Mouse (Mus musculus): ENCODE results near the gene Tet3.

DNA sequence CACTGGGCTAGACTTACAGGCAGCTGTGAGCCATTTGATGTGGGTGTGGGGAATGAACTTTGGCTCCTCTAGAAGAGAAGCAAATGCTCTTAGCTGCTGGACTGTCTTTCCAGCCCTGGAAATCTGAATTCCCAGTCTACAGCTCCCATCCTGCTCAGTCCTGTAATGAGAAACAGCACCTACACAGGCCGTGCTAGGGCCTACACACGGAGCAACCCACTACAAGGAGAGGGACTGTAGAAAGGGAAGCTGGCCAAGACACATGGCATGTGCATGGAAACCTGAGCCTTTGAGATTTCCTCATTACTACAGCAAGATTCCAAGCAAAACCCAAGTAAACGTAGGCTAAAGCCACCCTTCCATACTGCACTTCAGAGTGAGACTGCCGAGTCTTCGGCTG, 29.3 kb upstream of the Tet3 start:
- TF ChIP-seq CTCF (IDR thresholded peaks at IDR 0.05; ENCODE audit: borderline replicate concordance, insufficient read depth, low read length) (no peak), POLR2A (IDR thresholded peaks at IDR 0.05; ENCODE audit: low read depth, low read length) (no peak)
